Mouse (Mus musculus) liver, adult 10 weeks (tissue): ENCODE measurements around the gene Lysmd2. TPM values are rescaled to one million over a fixed set of nuclear protein-coding genes. Genes with fewer than 3 reads are reported as not detected.

Experiments
- polyA plus RNA-seq: library from polyadenylated mRNA; stranded (reverse); fragments of 350-450 nt; fragmentation: Illumina TruSeq; extraction: RNeasy Lipid Tissue Mini Kit (QIAGEN cat#74804); gene quantifications from one replicate; pipeline ENCODE4 v1.2.3, GENCODE M21; 2014; ENCODE audit warnings: low read depth, low replicate concordance

Lysmd2 gene
- 1.6 TPM for polyA plus RNA-seq

DNA sequence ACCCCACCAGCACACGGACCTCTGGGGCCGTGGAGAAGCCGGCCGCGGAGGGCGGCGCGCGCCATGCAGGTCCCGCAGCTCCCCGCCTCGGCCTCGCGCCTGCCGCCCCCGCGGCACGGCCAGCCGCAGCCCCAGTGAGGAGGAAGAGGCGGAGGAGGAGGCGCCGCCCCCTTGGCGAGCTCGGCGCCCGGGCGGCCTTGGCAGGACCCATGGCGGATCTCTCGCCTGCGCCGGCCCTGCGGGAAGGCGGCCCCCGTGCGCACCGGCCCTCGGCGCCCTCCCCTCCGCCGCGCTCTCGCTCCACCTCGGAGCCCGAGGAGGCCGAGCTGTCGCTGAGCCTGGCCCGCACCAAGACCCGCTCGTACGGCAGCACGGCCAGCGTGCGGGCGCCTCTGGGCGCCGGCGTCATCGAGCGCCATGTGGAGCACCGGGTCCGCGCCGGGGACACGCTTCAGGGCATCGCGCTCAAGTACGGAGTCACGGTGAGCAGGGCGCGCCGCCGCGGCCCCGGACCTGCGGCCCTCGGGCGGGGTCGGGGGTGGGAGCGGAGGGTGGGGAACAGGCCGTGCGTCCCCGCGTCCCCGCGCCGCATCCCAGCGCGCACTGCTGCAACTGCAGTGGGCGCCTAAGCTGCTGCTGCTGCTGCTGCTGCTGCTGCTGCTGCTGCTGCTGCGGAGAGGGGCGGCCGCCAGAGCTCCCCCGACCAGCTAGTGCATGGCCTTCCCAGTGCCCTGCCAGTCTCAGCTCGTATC, at the start of gene Lysmd2:
Lysmd2 (plus strand) TSS at position 186 of the 752 bp plus-strand sequence.

DNA sequence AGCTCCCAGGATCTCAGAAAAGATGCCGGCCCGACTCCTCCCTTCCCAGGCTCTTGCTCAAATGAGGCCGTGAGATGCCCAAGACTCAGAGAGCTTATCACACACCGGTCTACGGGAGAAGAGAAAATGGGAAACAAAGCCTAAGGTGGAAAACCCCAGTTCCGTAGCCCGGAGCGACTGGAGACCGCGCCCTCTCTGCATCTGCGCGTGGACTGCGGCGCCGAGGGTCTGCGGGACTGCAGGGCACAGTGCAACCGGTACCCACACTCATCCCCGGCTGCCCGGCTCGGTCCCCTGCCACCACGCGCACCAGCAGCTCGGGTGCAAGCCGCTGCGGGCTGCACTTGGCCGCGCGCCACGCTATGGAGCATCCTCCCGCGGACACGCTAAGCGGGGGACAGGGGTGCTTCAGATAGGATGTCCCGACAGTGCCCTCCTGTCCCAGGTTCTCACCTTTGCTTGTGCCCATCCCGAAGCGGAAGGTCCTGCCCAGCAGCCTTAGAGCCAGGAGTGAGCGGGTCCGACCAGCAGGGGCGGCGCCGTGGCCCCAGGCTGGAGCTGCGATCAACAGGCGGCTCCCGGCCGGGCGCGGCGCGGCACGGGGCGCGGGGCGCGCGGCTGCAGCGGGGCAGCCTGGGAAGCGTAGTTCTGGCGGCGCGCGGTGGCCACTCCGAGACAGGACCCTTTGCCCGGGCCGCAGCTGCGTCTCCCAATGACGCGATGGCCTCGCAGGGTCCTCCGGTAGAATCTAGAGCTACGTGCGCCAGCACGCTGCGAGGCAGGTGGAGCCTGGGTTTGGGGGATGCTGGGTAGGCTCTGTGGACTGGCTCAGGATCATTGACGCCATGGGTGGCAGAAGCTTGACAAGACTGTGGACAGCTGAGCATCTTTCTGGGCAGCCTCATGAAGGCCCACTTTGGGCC, 14.7 kb upstream of the Lysmd2 start, which contains the start of gene Tmod2:
Tmod2 (minus strand) TSS at position 755 of the 923 bp plus-strand sequence.

DNA sequence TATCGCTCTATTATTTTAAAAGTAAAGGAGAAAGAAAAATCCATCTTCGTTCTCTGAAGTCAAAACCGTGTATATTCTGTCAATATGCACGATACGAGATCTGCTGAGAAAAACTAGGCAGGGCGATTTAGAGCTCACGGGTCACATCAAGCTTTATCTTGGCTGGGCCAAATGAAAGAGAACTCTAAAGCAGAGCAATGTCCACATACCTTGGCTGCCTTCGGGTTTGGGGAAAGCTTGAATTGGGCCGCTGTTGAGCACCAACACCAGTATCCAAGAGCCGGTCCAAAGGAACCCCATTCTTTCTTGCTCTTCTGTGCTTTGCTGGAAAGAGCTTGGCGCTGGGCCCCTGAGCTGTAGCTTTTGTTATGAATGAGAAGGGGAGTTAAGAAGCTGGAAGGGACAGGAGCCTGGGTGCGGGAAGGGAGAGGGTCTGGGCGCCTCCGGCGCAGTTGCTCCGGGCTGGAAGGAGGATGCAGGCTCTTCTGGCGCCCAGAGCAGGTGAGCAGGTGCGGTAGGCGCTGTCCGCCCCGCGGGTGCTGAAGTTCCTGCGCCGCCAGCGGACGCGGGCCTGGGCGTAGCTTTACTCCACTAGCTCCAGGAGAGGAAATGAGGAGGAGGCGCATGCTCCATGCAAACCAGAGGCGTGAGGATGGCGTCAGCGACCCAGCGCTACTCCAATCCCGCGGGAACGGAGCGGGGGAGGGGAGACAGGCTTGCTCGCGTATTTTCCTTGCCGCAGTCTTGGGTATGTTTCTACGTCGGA, 58.1 kb downstream of the Lysmd2 start, which contains the start of gene Scg3:
Scg3 (minus strand) TSS at position 631 of the 766 bp plus-strand sequence.

Other genes with a start within 250 kb of the Lysmd2 start
- 28.1 TPM for gene Mapk6, start 215.7 kb upstream of the Lysmd2 start, polyA plus RNA-seq
- gene Leo1, start 184.2 kb upstream of the Lysmd2 start, polyA plus RNA-seq, result 16.8 TPM
- 26.1 TPM for gene Tmod3, start 66.1 kb upstream of the Lysmd2 start, polyA plus RNA-seq
- gene Tmod2, start 14.4 kb upstream of the Lysmd2 start, polyA plus RNA-seq, result 0.08 TPM
- gene Scg3, start 58.3 kb downstream of the Lysmd2 start, polyA plus RNA-seq, result not detected
- 15.5 TPM for gene Bmp5, start 149.6 kb downstream of the Lysmd2 start, polyA plus RNA-seq